Mouse (Mus musculus) c-Kit-positive CD71-positive TER-119-positive erythroid progenitor cells, embryonic 14.5 days (primary cell): ENCODE data around the gene Srsf4.
A peak's percentile ranks its signal among the peaks of the same experiment; 100 is the strongest.

Experiments used
- DNase-seq: peaks from one replicate; pipeline ENCODE4 v3.0.0-alpha.2; 2013; ENCODE audit warnings: low spot score

Srsf4 gene

GRCm38 (mm10) chr4:131872672-131873292 is 635 bp upstream of the Srsf4 start:
- peak; percentile 33 for DNase-seq

- peak; percentile 54 for DNase-seq
Observed at GRCm38 (mm10) chr4:131874169-131874536, 736 bp downstream of the Srsf4 start.

DNA sequence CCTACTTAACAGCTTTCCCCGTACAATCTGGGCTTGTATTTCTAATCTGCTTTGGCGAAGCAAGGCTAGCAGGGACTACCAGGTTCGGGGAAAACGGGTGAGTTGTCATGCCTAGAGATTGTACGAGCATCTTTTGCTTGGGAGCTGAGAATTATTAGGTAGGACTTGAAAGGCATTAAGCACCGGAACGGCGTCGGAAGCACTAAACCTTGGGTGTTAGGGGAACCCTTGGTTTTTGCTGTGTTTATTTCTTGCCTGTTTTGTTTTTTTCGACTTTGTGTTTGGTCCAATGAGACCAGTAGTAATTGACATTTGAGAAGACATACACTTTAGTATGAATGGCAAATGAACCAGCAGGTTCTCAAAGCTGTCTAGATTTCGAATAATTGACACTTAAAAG is 1.1 kb downstream of the Srsf4 start:
- DNase-seq = no peak

GRCm38 (mm10) chr4:131875242-131875641 is 1.8 kb downstream of the Srsf4 start:
- DNase-seq = no peak

DNA sequence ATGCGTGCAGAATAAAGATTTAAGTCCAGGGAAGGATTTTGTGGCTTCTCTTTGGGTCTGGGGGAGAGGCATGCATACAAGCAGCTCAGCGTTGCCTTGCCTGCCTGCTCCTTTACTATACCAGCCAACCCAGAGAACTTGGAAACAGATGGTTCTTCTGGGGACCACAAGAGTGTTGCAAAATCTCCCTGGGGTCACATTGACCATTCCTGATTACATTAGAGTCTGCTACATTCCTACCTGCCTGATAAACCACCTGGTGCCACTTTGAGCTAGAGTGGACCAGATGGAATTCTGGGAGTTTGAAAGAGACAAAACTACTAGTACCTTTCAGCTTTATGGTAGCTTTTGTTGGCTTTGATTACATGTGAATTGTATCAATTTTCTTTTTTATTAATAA is 3.4 kb downstream of the Srsf4 start:
- DNase-seq = no peak

DNA sequence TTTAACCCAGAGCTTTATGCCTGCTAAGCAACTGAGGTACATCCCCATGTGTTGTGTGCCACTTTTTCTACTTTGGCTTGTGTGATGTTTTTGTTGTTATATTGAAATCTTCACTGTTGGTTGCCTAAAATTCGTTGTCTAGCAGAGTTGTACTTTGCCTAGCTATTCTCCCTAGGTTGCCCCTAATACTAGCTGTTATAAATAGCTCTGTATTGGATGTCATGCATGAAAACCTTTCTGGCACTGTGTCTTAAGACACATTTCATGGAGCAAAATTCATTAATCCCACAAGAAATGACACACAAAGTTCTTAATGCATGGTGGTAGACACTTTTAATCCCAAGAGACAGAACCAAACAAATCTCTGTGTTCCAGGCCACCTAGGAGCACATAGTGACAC is 6.3 kb downstream of the Srsf4 start:
- DNase-seq = no peak

DNA sequence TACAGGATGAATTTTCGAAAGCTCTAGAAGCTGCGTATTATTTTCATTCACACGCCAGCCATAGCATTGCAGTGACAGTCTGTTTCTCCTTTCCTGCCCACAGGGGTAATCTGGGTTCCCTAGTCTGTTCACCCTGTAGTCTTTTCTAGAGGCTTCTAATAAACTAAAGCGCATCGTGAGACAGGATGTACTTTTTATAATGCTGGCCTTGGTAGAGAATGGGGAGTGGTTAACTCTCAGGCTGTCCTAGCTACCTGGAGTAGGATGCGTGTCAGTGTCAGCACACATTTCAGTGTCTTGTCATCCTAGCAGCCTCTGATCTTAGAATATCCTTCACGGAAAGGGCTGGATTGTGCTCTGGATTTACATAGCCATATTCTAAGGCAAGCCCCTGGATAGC is 7.9 kb downstream of the Srsf4 start:
- no peak for DNase-seq

DNA sequence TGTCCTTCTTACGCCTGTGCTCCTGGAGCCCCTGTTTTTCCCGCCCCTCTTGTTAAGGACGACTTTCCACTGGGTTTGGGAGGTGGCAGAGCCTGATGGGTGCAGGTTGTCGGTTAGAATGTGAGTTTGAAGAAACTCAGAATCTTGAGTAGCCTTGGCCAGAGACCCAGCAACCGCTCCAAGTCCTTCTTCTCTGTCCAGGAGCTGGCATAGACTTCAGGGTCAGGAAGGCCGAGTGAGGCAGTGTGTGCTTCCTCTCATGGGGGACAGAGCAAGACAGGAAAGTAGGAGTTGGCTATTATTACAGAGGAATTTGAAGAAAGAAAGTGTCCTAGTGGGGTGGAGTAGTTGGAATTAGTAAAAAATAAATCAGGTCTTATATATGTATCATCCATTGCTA is 10.2 kb downstream of the Srsf4 start:
- no peak for DNase-seq

DNA sequence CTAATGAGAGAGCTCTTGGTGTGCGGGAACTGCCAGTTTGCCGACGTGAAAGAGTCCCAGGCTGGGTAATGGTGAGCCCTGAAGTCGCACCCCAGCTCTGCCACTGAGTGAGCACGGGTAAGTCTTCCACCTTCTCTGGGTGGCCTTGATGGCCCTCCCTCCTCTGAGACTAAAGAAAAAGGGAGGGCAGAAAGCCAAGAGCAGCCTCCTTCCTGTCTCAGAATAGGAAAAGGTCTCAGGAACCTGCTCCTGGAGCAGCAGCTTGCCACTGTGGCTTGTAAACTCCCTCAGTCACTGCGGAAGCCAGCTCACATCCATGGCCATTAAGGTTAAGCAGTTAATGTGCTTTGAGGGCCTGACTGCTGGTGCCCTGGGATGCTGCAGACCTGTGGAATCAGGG is 12.0 kb downstream of the Srsf4 start:
- DNase-seq = no peak

DNA sequence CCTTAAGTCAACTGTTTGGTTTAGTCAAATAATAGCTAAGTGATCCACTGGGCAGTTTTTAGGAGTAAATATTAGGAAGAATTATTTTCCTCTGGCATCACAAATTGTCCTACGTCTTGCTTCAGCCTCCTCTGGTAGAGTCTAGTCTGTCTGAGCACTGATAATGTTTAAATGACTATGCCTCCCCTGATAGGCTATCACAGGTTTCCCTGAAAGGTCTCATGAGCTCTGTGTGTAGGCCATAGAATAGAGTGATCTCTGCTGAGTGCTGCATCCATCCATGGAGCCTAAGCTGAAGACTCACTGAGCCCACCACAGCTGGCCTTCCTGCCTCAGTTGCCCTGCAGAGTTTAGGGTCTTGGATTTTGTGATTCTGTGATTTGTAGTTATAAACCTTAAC is 15.1 kb downstream of the Srsf4 start:
- DNase-seq = no peak

DNA sequence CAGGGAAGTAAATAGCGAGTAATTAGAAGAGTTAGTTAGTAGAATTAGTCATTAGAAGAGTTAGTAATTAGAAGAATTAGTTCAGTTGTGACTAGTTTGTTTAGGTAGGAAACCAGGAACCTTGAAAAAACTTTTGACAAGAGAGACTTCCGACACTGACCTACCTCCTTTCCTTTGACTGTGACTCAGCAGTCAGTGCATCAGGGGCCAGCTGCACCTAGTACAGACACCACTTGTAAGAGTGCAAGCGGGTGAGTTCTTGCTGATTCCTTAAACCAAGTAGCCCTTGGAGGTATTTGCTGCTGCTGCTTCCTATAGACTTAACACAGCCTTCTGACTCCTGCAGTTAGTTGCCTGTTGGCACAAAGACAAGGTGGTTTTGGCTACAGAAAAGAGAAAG is 17.3 kb downstream of the Srsf4 start:
- DNase-seq = no peak

GRCm38 (mm10) chr4:131897109-131897508 is 23.7 kb downstream of the Srsf4 start:
- no peak for DNase-seq

DNA sequence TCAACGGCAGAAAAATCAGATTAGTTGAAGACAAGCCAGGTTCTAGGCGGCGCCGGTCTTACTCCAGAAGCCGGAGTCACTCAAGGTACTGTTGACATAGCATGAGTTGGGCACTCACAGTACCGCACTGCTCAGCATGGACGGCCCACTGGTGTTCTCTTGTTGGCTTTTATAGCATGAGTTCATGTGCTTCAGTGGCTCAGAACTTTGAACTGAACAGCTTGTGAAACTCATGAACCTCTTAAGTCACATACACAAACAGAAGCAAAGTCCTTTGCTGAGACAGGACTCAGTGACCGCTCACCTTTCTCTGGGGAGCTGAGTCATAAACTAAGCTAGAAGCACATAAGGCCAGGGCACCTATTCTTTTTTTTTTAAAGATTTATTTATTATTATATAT is 24.4 kb downstream of the Srsf4 start:
- no peak for DNase-seq

GRCm38 (mm10) chr4:131898503-131899179 is 25.2 kb downstream of the Srsf4 start:
- no peak for DNase-seq

DNA sequence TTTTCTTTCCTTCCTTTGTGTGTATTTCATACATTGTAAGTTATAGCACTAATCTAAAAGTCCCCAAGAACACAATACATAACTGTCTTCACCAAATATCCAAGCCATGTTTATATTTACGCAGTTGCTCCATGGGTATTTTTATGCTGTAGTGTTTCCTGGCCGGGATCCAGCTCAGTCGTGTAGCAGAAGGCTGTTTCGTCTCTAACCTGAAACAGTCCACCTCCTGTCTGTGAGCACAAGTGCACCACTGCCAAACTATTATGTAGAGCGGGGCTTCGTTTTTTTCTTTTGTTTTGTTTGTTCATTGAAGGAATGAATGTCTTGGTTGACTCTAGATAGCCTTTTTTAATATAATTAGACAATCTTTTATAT is 25.8 kb downstream of the Srsf4 start:
- DNase-seq = no peak

GRCm38 (mm10) chr4:131901090-131901489 is 27.7 kb downstream of the Srsf4 start:
- DNase-seq = no peak

DNA sequence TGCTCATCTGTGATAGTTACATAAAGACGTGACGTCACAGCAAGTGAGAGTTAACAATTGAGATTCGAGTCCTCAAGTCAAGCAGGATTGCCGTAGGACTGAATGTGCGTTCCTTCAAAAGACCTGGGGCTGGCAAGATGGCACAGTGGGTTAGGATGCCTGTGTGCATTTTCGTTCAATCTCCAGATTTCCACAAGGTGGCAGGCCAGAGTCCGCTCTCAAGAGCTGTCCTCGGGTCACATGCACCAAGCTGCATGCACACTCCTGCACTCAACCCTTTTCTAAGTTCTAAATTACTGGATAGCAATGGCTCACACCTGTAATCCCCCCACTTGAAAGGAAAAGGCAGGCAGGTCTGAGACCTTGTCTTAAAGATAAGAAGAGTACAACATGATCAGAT is 31.1 kb downstream of the Srsf4 start:
- no peak for DNase-seq

DNA sequence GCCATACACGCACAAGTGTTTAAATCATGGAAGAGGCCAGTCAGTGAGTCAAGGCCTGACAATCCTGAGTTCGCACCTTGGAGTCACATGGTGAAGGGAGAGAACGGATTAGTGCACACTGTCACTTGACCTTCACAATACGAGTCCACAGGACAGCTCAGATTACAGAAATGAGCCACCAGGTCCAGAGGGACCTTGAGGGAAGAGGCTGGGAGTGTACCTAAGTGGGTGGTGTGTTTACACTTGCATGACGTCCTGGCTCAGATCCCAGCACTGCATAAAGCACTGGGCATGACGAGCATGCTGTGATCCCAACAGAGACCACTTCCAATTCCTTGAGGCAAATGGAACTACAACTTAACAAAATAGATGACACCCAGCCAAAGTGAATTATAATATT is 33.0 kb downstream of the Srsf4 start:
- DNase-seq = no peak

GRCm38 (mm10) chr4:131907912-131908311 is 34.5 kb downstream of the Srsf4 start:
- no peak for DNase-seq

DNA sequence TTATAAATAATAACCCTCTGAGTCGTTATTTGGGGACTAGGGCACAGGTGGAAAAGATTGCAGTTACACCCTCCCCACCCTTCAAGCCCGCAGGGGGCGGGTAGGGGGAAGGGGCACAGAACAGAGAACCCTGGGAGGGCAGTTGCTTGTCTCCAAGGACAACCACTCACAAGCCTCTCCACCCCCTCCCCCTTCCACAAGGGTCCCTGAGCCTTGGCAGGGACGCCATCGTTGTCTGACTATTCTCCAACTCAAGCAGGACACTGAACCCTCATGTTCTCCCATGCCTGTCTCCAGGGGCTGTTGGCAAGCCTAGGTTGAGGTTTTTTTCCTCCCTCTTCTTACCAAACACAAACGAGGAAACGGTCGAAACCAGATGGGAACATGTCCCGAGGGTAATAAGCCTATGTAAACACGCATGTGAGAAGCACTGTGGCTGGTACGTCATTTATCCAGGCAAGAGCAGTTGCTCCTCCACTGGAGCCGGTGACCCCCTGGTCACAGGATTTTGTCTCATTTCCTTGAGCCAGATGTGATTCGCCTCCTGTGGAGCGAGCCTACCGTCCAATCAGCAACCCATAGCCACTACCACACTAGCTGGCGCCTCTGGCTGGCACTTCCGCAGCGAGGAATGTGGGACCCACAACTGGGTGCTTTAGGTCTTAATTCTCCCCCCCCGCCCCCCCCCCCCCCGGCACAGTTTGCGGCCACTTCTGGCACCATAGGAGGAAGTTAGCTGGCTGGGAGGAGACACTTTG is 37.0 kb downstream of the Srsf4 start:
- DNase-seq = no peak

GRCm38 (mm10) chr4:131911521-131911920 is 38.1 kb downstream of the Srsf4 start:
- DNase-seq = no peak

DNA sequence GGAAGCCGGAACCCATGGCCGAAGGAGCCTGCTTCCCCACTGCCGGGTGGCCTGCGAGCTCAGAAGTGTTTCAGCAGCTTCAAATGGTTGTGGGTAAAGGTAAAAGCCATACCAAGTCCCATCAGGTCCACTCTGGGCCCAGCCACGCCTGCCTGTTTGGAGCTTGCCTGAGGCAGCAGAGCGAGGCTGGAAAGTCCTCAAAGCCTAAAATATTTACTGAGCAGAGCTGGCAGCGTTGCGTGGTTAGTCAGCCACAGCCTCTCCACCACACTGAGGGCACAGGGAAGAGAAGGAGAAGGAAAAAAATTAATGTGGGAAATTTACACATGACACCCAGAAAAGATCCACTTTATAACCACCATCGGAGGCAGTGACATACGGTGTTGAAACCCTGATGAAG is 40.1 kb downstream of the Srsf4 start:
- no peak for DNase-seq

GRCm38 (mm10) chr4:131914046-131914643 is 40.7 kb downstream of the Srsf4 start:
- no peak for DNase-seq
